Mouse (Mus musculus) spleen, adult 2 months (tissue): ENCODE results near the gene Fam229b. TPM values are rescaled to one million over a fixed set of nuclear protein-coding genes. Genes with fewer than 3 reads are reported as not detected.
A peak's percentile ranks its signal among the peaks of the same experiment; 100 is the strongest.

Experiments used
- DNase-seq, 2 experiments: peaks; one replicate each; pipeline versions ENCODE4 v3.0.0 to v3.0.0-alpha.2; 2012 to 2021; ENCODE audit warnings: low spot score in 2 of 2, low read depth in 1 of 2
- H3K27ac ChIP-seq: fragments of 200-500 bp; 2 replicates; pipeline ENCODE4 v1.5.1; 2012; ENCODE audit warnings: low read length, inconsistent platforms; ENCODE audit not compliant: insufficient read depth
- H3K27me3 ChIP-seq: fragments of 200-500 bp; 2 replicates; pipeline ENCODE4 v1.6.1; 2012; ENCODE audit warnings: mild to moderate bottlenecking, moderate library complexity, low read length, inconsistent platforms; ENCODE audit not compliant: control insufficient read depth, insufficient read depth
- H3K36me3 ChIP-seq: fragments of 200-500 bp; 2 replicates; pipeline ENCODE4 v1.6.1; 2012; ENCODE audit warnings: mild to moderate bottlenecking, low read length, inconsistent platforms; ENCODE audit not compliant: control insufficient read depth, insufficient read depth
- H3K4me1 ChIP-seq: fragments of 200-500 bp; 2 replicates; pipeline ENCODE4 v1.6.1; 2011; ENCODE audit warnings: inconsistent platforms; ENCODE audit not compliant: control insufficient read depth, insufficient read depth, insufficient read length
- H3K4me3 ChIP-seq: fragments of 200-500 bp; 2 replicates; pipeline ENCODE4 v1.5.1; 2011; ENCODE audit warnings: mild to moderate bottlenecking, inconsistent platforms; ENCODE audit not compliant: insufficient read depth, insufficient read length; ENCODE audit errors: extremely low read depth
- CTCF ChIP-seq: fragments of 200-500 bp; IDR thresholded peaks from 2 replicates; pipeline ENCODE4 v1.5.1; 2011; ENCODE audit warnings: mild to moderate bottlenecking, inconsistent platforms; ENCODE audit not compliant: insufficient read depth, insufficient read length, insufficient replicate concordance; ENCODE audit errors: extremely low read depth
- POLR2A ChIP-seq: fragments of 200-500 bp; IDR thresholded peaks from 2 replicates; pipeline ENCODE4 v1.6.1; 2011; ENCODE audit warnings: low read depth, low read length, inconsistent platforms
- WGBS: fragments of 180-500 bp; shearing (Covaris S2); methylation state at CpG from one replicate; pipeline ENCODE4 v1.1.7; 2018; 5-methylcytosine and 5-hydroxymethylcytosine counted together
- polyA plus RNA-seq: library from polyadenylated mRNA; depleted of rRNA; stranded (reverse); fragments of >200 nt; gene quantifications from 2 replicates; pipeline ENCODE4 v1.2.3, GENCODE M21; 2012; rRNA removed

Gene Fam229b
- polyA plus RNA-seq, 1 experiment = 0.33 TPM

GRCm38 (mm10) chr10:39098746-39099145, 35.0 kb downstream of the Fam229b start:
- H3K27ac ChIP-seq = no peak overlapping the region
- TF ChIP-seq POLR2A (no peak), CTCF (no peak)
- no peak overlapping the region for H3K4me3 ChIP-seq
- H3K36me3 ChIP-seq = no peaks in the 10 kb centered on the region
- DNase-seq = no peak
- no peaks in the 10 kb centered on the region for H3K27me3 ChIP-seq
- H3K4me1 ChIP-seq = no peaks in the 10 kb centered on the region
- WGBS = 94% methylated on average over 10 of the region's 10 CpGs

- DNase-seq = no peak
- WGBS = 86% methylated on average over 9 of the region's 9 CpGs
- Histone ChIP-seq H3K4me1 (no peaks in the 10 kb centered on the region), H3K27me3 (no peaks in the 10 kb centered on the region), H3K36me3 (no peaks in the 10 kb centered on the region), H3K4me3 (no peak overlapping the region), H3K27ac (no peak overlapping the region)
- TF ChIP-seq CTCF (0 out of 2 replicates have a peak, but pooled peaks have one; percentile 1), POLR2A (no peak)
Measured at GRCm38 (mm10) chr10:39096981-39097380, 36.7 kb downstream of the Fam229b start.

- DNase-seq = no peak
- 71% methylated on average over 4 of the region's 4 CpGs for WGBS
- H3K4me3 ChIP-seq = no peak overlapping the region
- no peak for TF ChIP-seq CTCF
- TF ChIP-seq POLR2A = no peak
- no peaks in the 10 kb centered on the region for H3K27me3 ChIP-seq
- H3K36me3 ChIP-seq = no peaks in the 10 kb centered on the region
- no peaks in the 10 kb centered on the region for H3K4me1 ChIP-seq
- H3K27ac ChIP-seq = no peak overlapping the region
Measured at GRCm38 (mm10) chr10:39072048-39072447, 61.7 kb downstream of the Fam229b start.

Other genes starting within 250 kb of the Fam229b start
- 1.7 and 1.9 TPM in 2 replicates for gene Lama4, start 168.4 kb downstream of the Fam229b start, polyA plus RNA-seq
- 1.5 and 3.4 TPM in 2 replicates for gene Tube1, start 62 bp upstream of the Fam229b start, polyA plus RNA-seq
- 0.05 TPM in 1 of 2 replicates, not detected in the other for gene Ccn6, start 29.9 kb upstream of the Fam229b start, polyA plus RNA-seq
- gene Fyn, start 234.9 kb upstream of the Fam229b start, polyA plus RNA-seq = 36.9 and 38.0 TPM in 2 replicates